Mouse (Mus musculus) frontal cortex, postnatal 14 days (tissue): ENCODE results near the gene Gbf1.

Experiments
- DNase-seq, 2 experiments: peaks; one replicate each; pipeline ENCODE4 v3.0.0; 2022; ENCODE audit warnings: low spot score in 2 of 2

Gene Gbf1

DNA sequence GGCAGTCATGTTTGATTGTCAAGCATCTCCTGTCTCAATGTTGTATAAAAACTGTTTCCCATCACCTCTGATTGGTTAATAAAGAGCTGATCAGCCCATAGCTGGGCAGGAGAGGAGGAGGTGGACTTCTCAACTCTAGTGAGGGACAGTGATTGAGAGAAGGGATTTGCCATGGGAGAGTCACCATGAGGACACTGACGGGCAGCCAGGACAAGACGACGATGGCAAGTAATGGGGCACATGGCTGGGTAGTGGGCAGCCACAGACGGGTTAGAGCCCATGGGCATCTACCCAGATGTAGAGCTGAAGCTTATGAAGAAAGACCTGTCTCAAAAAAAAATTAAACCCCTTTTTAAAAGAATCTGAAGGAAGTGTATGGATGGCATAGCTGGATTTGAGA is 150.2 kb downstream of the Gbf1 start:
- DNase-seq = no peak

DNA sequence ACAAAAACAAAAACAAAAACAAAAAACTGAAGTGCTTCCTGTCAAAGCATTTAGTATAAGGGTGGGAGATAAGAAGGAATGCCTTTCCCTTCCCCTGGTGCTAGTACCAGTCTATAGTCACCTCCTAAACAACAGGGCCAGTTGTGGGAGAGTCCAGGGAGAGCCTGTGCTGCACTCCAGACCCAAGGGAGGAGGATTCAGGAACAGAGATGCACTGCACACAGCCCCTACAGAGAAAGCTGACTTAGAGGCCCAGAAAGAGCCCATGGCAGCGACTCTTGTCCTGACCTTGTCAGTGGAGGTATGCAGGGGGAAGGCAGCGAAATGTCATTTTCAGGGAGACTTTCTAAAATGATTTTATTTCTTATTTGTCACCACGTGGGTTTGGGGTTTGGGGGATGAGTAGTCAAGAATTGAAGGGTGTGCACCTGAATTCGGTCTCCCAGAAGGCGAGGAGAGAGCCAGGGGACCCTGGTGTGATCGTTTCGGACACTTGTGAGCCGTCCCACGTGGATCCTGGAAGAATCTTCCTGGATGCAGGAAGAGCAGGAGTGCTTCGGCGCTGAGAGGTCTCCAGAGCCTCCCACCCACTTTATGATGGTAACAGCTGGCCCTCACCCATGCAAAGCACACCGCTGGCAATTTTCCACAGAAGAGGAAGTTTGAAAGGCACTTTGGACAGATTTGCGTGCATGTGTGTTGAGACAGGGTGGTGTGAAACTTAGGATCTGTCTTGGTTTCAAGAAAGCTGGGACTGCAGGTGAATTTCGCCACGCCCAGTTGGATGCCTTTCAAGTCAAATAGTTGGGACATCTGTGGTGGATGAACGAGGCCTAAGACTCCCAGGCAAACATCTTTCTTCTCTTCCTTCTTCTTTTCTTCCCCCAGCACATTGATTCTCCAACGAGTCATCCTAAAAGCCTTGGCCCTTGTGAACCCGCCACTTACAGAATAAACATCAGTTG is 151.2 kb downstream of the Gbf1 start:
- DNase-seq = no peak

DNA sequence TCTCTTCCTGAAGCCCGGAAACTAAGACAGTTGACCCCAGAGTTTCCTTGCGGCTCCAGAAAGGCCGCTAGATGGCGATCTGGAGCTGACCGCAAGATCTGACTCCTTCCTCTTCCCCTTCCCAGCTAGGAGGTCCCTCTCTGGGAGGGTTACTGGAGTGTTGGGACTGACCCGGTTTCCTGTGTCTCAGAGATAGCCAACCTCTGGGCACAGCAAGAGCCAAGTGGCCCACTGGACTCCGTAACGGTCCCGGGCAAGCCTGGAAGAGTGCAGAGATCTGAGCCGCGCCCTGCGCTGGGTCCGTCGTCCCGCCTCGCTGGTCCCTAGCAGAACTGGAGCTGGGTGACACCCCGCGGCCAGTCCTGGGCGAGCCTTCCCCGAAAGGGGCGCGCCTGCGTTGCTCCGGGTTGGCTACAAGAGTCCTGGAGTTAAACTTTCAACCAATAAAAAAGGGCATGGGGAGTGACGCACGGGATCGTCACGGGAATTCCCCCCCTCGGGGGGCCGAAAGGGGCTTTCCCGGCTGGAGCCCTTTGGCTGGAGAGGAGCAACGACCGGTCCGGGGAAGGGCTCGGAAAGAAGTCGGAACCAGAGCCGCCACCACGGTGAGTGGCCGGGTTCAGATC is 152.0 kb downstream of the Gbf1 start, which contains the start of gene Nfkb2:
TSS of gene Nfkb2 (plus strand) at position 105 of the 626 bp plus-strand sequence.
- DNase-seq = peak; percentile 76 to 81

DNA sequence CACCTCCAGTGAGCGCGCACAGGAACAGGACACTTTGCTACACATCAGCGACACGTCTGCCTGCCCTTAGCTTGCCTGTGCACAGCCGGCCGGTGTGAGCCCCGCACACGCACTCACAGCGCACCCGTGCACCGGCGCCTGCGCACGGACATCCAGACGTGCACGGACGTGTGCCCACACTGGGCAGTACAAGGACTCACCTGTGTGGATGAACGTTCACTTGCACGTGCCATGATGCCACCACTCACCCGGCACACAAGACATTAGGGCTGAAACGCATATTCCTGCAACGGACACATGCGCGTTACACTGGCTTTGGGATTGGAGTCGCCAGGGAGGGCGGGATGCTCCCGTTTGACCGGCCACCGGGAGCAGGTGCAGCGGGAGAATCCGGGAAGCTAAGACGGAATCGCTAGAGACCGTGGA is 152.6 kb downstream of the Gbf1 start:
- DNase-seq = no peak

DNA sequence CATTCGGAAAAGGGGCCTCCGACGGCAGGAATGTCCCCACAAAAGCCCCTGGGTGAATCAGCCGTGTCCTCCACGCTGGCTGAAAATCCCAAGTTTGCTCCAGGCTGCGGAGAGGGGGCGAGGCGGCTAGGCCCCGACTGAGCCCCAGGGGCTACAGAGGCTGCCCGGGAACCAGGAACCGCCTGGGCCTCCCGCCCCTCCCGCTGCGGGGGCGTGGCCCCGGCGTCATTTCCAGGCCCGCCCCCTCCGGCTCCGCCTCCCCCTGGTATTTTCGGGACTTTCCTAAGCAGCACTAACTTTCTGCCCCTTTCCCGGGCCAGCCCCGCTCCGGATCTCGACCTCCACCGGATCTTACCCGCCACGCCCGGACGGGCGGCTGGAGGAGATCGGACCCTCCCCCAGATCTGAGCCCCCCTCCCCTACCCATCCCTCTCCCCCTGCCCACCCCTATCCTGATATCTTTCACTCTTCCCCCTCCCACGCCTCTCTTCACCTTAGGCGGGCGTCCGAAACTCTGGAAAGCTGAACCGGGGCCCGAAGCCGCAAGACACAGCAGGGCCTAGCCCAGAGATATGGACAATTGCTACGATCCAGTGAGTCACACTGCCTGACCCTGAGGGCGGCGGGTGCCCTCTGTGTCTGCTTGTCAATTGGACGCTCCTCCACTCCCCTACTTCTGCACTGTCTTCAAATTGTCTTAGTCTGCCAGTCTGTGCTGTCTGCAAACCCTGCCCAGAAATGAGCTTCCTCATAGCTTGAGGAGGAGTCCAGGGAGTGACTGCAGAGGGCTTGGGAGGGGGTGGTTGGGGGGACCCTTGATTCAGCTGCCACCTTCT is 153.3 kb downstream of the Gbf1 start:
- DNase-seq = peak in 1 of 2 experiments; percentile 64

DNA sequence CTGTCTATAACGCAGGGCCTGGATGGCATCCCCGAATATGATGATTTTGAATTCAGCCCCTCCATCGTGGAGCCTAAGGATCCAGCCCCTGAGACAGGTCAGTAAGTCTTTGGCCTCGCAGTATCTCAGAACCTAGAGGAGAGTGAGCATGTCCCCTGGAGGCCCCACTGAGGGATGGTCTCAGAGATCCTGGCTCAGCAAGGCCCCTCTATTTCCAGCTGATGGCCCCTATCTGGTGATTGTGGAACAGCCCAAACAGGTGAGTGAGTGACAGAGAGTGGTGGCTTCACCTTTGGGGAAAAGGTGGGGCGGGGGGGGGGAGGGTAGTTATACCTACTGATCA is 153.9 kb downstream of the Gbf1 start:
- peak in 1 of 2 experiments; percentile 1 for DNase-seq

DNA sequence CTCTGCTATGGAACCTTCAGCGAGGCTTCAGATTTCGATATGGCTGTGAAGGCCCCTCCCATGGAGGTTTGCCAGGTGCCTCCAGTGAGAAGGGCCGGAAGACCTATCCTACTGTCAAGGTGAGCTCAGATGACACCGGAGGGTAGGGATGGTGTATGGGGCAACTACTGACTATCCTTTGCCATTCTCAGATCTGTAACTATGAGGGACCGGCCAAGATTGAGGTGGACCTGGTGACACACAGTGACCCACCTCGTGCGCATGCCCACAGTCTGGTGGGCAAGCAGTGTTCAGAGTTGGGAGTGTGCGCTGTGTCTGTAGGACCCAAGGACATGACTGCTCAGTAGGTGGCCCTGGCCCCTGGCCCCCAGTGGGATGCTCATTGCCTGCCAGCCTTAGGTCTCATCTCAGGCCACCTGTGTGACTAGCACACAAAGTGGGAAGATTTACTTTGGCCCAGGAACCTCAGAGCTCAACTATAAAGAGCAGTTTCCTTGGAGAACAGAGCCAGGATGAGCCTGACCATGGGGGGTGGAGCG is 154.5 kb downstream of the Gbf1 start:
- DNase-seq = peak in 1 of 2 experiments; percentile 2

DNA sequence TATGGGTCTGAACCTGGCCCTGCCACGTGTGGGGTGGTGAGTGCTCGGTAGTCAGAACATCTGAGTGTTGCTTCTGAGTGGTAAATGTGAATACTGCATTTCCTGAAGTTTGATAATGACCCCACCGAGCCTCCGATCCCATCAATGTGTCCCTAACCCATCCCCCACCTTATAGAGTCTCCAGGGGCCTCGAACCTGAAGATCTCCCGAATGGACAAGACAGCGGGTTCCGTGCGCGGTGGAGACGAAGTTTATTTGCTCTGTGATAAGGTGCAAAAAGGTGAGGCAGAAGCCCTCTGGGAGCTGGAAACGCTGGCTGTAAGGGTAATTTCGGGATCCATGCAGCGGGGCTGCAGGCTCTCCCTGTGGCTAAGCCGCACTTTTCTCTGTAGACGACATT is 155.5 kb downstream of the Gbf1 start:
- no peak for DNase-seq

DNA sequence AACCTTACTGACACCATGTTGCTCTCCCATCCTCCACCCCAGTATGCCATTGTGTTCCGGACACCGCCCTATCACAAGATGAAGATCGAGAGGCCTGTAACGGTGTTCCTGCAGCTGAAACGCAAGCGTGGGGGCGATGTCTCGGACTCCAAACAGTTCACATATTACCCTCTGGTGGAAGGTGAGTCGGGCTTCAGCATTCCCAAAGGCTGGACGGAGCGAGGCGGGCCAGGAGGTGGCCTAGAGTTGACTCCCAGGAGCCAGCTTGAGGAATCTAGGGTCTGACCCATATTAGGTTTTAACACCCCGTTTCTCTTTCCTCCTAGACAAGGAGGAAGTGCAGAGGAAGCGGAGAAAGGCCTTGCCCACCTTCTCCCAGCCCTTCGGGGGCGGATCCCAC is 156.0 kb downstream of the Gbf1 start:
- DNase-seq = no peak

DNA sequence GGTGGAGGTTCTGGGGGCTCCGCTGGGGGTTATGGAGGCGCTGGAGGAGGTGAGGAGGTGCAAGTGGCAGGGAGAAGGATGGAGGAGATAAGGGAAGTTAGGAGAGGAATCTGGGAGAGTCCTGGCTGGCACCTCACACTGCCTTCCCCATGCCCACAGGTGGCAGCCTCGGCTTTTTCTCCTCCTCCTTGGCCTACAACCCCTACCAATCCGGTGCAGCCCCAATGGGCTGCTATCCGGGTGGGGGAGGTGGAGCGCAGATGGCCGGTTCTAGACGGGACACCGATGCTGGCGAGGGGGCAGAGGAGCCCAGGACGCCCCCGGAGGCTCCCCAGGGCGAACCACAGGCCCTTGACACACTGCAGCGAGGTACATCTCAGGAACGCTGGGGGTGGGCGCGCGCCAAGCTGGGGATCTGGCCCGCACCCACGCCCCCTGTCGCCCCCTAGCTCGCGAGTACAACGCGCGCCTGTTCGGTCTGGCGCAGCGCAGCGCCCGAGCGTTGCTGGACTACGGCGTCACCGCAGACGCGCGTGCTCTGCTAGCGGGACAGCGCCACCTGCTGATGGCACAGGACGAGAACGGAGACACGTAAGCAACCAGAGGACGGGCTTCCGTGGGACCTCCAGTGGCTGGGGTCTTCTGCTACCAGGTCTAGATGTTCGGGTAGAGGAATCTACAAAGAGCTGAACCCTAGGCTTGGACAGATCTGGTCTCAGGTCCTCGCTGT is 156.6 kb downstream of the Gbf1 start:
- DNase-seq = peak in 1 of 2 experiments; percentile 81

DNA sequence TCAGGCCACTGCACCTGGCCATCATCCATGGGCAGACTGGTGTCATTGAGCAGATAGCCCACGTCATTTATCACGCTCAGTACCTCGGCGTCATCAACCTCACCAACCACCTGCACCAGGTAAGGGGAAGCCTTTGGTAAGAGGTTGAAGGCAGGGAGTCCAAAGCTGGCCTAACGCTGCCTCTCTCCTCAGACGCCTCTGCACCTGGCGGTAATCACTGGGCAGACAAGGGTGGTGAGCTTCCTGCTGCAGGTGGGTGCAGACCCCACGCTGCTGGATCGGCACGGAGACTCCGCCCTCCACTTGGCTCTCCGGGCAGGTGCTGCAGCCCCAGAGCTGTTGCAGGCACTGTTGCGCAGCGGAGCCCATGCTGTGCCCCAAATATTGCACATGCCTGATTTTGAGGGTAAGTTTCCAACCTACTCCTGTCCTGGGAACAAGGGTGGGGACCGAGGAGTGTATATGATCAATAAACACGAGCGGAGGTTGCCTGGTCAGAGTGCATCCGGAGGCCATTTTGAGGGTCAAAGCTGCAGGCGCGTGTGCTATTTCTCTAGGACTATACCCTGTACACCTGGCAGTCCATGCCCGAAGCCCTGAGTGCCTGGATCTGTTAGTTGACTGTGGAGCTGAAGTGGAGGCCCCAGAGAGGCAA is 157.5 kb downstream of the Gbf1 start:
- no peak for DNase-seq

DNA sequence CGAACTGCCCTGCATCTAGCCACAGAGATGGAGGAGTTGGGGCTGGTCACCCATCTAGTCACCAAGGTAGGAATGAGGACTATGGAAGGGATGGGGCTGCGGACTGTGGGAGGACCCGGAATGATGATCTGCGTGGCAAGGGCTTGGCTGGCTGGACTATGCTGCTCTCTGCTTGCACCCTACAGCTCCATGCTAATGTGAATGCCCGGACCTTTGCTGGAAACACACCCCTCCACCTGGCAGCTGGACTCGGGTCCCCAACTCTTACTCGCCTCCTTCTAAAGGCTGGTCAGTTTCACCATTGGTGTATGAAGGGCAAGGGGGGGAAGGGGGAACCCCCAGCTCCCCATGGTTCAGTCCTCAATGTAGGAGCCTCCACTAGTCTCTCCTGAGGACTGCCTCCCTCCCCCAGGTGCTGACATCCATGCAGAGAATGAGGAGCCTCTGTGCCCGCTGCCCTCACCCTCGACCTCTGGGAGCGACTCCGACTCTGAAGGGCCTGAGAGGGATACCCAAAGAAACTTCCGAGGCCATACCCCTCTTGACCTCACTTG is 158.1 kb downstream of the Gbf1 start:
- DNase-seq = no peak

DNA sequence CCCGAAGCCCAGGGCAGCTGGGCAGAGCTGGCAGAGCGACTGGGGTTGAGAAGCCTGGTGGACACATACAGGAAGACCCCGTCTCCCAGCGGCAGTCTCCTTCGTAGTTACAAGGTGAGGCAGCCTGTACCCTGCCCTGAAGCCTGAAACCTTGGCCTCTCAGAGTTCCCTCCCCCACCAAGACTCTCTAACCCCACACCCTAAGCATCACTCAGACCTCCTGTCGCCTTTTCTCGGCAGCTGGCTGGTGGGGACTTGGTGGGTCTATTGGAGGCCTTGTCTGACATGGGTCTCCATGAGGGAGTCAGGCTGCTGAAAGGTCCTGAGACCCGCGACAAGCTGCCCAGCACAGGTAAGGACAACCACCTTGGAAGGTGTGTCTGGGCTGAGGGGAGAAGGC is 159.0 kb downstream of the Gbf1 start:
- no peak for DNase-seq

DNA sequence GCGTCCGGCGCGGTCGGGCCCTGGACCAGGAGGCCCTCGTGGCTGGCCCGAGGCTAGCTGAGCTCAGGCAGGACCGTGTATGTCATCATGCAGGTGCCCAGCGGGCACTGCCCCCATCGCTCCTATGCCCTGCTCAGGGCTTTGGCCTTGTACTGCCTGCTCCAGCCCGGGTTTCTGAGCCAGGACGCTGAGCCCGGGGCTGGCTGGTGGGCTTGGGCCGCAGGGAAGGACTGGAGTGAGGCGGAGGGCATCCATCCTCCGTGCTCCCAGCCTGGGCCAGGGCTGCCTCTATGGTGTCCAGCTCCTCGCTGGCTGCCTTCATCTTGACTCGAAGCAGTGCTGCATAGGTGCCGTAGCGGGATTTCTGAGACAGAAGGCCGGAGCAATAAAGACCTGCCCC is 160.3 kb downstream of the Gbf1 start:
- no peak for DNase-seq

DNA sequence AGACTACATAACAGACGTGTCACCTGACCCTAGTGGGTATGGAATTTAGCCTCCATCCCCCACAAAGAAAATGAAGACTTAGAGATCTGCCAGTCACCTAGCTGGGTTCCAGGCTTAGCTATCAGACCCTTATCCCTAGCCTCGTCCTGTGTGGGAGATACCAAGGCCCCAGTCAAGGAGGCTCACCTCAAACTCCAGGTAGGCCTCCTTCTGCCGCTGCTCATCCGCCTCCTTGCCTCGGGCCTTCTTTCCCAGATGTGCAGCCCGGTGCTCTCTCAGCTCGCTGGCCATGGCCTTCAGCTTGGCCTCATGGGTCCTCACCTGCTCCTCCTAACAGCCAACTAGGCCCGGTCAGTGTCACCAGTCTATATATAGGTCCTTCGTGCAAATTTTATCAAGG is 160.8 kb downstream of the Gbf1 start:
- DNase-seq = no peak

DNA sequence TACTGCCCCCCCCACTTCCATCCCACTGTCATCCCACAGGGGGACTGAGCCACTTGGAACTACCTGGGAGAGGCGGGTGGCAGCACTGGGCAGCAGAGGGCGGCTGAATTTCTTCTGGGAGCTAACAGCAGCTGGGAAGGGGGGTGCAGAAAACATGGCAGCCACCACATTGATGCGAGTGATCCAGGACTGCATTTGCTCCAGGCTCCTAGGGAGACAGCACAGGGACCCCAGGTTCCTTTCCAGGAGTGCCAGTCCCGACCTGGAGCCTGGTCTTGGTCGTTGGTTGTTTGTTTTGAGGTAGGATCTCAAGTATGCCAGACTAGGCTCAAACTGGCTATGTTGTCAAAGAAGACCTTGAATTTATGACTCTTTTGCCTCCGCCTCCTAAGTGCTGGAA is 161.3 kb downstream of the Gbf1 start:
- no peak for DNase-seq

DNA sequence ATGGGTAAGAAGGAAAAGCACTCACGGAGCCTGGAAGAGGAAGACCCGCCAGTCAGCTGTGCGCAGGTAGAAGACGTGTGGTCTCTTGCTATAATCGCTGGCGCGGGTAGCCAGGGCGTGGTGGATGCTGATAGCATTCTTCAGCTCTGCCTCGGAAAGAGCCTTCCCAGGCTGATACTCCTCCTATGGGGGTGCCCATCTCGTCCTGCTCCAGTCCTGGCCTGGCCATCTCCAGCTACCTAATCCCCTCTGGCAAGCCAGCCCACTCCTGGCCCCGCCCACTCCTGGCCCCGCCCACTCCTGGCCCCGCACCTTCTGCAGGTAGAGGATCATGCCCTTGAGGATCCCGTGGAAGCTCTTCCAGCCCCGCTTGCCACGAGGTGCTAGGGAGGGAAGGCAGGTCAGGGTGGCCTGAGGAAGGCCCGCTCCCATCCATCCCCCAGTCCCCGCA is 161.9 kb downstream of the Gbf1 start:
- DNase-seq = peak; percentile 7 to 17

DNA sequence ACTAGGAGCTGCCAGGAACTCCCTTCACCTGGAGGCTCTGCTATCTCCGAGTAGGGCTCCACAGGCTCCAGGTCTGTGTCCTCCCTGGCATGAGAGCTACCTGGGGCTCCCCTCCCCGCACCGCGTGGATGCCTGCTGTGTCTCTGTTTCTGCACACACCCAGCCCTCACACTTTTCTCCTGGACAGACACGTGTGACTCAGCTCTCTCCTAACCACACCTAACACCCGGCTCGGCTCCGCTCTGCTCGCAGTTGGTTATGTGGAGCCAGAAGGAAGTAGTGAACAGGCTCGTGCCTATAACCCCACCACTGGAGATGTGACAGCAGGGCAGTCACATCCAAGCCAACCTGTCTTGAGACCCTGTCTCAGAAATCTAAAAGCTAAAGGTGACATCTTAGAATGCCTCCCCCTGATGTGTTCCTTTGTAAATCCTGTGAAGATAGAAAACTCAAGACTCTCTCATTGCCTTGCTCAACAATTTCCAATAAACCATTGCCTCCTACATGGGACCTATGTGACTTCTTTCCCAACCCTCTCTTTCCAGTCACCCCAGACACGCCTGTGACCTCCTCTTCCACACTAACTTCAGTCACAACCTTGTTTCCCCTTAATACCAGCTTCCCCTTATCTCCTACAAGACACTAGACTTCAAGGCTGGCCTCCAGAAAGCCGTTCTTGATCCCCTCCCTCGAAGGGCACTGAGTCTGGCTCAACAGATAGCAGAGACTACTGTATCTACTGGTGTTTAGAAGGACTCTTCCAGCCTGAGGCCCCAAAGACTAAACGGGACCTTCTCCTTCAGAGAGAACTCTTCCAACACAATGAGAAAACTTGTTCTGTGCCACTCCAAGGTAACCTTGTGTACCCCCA is 162.8 kb downstream of the Gbf1 start:
- DNase-seq = peak in 1 of 2 experiments; percentile 4
